Mouse (Mus musculus) adrenal gland, adult (tissue): ENCODE data around the gene Olfr392.

Experiments
- DNase-seq, 2 experiments: peaks; one replicate each; pipeline ENCODE4 v3.0.0; 2022 to 2023; ENCODE audit warnings: low spot score in 1 of 2; ENCODE audit not compliant: inconsistent age in 2 of 2

The Olfr392 gene

GRCm38 (mm10) chr11:73816949-73817348 is at the start of gene Olfr392:
Gene Olfr392 (minus strand): TSS chr11:73817049.
- no peak for DNase-seq

GRCm38 (mm10) chr11:73851354-73851753 is 34.5 kb upstream of the Olfr392 start, which contains the start of gene Olfr393:
Gene Olfr393 (minus strand): TSS chr11:73851454.
- DNase-seq: no peak

DNA sequence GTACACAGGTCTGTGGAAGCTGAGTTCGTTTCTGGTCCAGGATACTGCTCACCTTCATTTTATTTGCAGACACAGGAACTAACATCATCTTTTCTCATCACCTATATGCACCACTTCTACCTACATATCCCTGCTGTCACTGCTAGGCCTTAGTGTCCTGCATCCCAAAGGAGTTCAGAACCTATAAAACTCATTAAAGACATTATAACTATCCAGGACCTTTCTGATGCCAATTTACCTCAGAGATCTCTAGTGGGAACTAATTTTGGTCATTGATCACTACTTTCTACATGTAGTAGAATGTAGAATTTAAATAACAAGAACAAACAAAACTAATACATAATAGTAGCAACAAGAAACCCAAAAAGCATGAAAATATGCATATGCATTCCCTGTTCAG is 13.9 kb downstream of the Olfr392 start, which contains the start of gene Olfr391-ps:
Gene Olfr391-ps (minus strand): TSS at position 101 of the 400 bp plus-strand sequence.
- no peak for DNase-seq

DNA sequence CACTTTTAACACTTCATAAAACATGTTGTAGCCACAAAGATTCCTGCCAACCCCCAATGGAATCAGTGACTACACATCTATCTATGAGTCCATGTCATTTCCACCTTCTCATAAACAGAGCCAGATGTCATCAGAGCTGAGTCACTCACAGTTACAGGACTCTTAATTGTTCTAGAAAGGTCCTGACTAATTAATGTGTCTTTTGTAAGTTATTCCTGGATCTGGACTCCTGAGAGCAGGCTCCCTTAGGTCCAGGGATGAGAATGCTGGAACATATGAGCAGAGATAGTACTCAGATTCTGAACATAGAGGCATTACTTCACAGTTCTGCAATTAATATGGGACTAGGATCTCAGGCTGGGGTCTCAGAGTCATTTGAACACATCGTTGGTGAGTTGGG is 34.2 kb downstream of the Olfr392 start, which contains the start of gene Olfr390:
Gene Olfr390 (plus strand): TSS at position 301 of the 400 bp plus-strand sequence.
- DNase-seq: no peak

- no peak for DNase-seq
These were observed 36.2 kb downstream of the Olfr392 start, which contains the start of gene Olfr389 for GRCm38 (mm10) chr11:73780613-73781012. Gene Olfr389 (minus strand): TSS chr11:73780713.
